Mouse (Mus musculus) adrenal gland, postnatal 10 days (tissue): Measurements from ENCODE around the gene Dlx2. TPM values are rescaled to one million over a fixed set of nuclear protein-coding genes. Genes with fewer than 3 reads are reported as not detected.

ENCODE experiments used
- DNase-seq: peaks from one replicate; pipeline ENCODE4 v3.0.0; 2021; ENCODE audit warnings: mixed read lengths
- long read RNA-seq, 2 experiments: library from polyadenylated mRNA; stranded (forward); transcript quantifications; one replicate each; pipeline ENCODE4 v2.0.0; 2021
- total RNA-seq, 2 experiments: library from RNA; stranded (reverse); gene quantifications; 2 replicates each; pipeline ENCODE4 v1.2.3; 2021

Gene Dlx2
- under 1 TPM; 0.09 to 0.24 TPM for total RNA-seq
- long read RNA-seq, experiment 1, result 0 reads
- long read RNA-seq, experiment 2, partial matches to known transcripts, result 0 of 1 reads
- long read RNA-seq, experiment 2, other reads (novel, unspliced or antisense), result 0 of 1 reads

DNA sequence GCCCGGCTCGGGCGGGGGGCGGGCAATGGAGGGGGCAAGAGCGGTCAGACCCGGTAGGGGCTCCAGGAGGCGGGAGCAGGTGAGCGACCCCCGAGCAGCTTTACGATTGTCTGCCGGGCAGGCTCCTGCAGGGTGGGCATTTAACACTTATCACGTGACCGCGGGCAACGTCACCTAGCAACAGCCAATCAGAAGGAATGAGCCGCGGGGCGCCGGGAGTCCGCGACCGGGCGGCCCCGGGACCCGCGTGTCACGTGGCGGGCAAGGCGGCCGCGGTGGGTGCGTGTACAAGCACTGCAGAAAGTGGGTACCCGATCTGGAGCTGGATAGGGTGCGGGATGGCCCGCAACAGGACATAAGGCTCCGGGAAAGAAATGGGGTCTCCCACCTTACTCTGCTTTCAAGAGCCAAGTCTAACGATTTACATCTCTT lies at the start of gene Dlx2:
TSS of gene Dlx2 (minus strand) at position 115 of the 432 bp plus-strand sequence.
- DNase-seq, result no peak

DNA sequence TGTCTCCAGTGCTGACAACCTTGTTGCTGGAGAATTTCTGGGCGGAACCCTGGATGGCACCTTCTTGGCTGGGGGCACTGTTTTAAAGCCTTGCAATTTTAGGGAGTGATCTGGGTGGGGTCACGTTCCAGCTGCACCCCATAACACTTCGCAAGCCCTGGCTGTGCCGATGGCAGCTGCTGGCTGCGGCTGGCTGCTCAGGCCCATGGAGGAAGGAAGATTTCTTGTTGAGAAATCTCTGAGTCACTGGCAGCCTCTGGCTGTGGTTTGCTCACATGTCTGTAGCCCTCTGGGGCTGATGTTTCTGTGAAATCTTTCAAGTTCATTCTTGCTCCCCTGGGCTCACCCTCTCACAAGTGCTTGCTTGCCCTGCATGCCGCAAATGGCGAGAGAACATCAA lies 47.9 kb upstream of the Dlx2 start:
- DNase-seq, result peak; percentile 61

DNA sequence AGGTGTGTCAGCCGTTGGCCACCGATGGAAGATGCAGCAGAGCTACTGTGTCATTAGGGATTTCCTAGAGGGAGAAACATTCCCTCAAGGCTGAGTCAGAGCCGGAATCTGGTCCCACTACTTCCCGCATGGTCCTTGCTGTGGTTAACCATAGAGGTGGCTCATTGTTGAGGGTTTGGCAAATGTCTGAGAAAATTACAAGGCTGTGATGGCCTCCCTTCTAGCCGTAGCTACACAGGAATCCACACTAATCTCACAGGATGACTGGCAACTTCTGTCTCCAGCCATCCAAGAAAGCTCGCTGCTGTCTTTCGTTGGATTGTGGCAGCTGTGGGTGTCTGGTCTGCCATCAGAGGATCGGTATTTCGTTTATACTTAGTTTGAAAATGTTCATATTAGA lies 42.6 kb upstream of the Dlx2 start:
- DNase-seq, result no peak

DNA sequence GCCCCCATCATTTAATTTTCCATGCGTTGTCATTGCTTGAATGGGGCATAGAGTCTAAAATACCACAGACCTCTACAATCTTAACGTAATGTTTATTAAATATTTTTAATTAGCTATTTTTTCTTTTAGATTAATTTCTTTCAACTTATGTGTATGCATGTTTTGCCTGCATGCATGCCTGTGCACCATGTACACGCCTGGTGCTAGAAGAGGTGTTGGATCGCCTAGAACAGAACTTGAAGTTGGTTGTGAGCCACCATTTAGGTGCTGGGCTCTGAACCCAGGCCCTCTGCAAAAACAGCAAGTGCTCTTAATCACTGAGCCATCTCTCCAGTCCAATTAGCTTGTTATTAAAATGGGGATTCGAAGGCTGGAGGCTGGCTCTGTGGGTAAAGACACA lies 34.9 kb upstream of the Dlx2 start:
- no peak for DNase-seq

DNA sequence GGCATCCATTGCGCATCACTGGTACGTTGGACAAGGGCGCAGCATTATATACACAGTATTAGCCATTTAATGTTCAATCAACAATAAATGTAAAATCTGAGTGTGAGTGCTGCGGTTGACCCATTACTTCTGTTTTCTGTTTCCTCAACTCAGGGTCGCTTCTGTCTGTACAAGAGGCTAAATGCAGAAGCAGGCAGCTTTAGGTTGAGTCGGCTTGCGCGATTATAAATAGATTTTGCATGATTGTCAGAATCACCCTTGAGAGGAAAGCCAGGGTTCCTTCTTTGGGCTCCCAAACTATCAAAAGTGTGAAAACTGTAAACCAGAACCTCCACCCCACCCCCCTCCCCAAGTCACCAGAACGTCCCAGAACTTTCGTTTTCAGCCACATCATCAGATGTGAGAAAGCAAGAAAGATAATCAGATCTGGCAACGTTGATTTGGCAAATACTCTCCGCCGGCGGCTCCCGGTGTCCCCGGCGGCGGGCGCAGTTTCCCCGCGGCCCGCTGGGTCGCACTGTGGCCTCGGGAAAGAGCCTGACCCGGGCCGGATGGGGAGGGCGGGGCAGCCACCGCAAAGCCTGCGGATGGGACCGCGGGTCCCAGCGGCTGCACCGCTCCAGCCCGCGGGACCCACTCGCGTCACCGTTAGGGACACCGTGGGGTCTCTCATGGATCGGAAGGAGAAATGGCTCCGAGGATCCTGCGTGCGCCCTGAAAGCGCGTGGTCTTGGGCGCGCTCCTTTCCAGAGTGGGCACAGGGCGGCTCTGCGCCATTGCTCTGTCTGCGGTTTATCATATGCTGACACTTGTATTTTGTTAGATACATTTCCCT lies 34.3 kb upstream of the Dlx2 start:
- peak; percentile 86 for DNase-seq

DNA sequence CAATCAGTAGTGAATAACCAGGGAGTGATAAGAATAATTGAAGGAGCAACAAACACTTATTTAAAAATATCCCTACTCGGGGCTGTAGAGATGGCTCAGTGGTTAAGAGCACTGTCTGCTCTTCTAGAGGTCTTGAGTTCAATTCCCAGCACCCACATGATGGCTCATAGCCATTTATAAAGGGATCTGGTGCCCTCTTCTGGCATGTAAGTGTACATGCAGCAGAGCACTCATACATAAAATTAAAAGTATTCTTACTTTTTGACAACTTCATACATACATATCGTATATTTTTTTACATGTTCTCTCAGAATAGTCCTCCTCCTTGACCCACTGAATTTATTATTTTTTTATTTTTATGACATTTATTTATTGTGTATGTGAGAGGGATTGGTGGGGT lies 30.5 kb upstream of the Dlx2 start:
- no peak for DNase-seq

DNA sequence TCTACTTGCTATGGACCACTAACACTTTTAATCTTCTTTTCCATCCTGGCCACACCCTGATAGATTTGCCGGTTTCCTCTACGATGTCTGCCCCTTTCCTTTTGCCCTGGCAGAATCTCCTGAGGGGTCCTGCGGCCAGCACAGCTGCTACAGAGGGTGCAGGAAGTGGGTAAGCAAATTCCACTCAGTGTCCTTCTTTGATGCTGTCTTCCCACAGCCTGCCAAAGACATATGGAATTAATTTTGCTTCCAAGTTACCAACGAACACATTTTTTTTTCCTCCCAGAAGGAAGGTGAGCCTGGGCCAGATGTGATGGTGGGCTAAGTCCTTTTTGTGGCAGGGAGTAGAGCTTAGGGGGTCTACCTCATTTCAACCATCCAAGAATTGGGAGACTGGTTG lies 27.2 kb upstream of the Dlx2 start:
- no peak for DNase-seq

DNA sequence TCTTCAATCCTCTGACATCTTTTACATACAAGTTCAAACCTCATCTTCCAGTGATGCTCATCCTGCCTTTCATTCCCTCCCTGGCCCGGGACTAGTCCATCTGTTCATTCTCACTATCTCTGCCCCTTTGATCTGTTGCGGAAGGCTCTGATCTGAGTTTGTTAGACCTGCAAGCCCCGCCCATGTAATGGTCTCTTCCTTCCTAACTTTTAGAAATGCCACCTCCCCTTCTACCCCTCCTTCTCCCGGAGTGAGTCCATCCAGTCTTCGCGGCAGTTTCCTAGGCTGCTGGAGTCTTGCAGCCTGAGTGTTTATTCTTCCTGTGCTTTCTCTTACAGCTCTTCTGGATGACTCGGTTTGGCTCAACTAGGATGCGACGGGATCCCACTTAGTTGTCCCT lies 19.9 kb upstream of the Dlx2 start:
- no peak for DNase-seq

DNA sequence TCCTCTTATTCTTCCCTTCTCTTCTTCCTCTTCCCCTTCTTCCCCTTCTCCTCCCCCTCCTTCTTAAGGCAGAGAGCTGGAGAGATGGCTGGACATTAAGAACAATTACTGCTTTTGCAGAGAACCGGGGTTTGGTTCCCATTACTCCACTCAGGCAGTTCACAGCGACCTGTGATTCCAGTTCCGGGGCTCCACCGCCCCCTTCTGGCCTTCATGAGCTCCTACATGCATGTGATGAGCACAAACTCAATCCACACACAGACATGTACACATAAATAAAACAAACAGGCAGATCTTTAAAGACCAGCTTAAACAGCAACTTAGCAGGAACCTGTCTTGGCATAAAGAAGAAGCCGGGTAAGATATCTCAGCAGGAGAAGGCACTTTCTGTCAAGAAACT lies 9.5 kb upstream of the Dlx2 start:
- no peak for DNase-seq

DNA sequence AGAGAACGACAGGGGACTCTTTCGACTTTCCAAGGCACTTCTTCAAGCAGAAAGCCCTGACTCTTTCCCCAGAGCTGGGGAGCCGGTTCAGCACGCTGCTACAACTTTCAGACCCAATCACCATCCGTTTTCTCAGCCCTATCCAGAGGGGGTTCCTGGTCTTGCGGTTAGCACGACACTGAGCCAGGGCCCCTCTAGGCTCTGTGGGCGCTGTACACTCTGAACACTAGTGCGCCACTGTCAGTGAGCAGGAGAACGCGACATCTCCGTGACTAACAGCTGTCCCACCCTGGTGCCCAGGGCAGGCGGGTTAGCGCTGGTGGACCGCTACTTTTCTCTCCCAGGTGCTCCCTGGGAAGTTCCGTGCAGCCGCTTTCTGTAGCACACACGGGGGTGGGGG lies 5.2 kb upstream of the Dlx2 start:
- DNase-seq, result no peak

DNA sequence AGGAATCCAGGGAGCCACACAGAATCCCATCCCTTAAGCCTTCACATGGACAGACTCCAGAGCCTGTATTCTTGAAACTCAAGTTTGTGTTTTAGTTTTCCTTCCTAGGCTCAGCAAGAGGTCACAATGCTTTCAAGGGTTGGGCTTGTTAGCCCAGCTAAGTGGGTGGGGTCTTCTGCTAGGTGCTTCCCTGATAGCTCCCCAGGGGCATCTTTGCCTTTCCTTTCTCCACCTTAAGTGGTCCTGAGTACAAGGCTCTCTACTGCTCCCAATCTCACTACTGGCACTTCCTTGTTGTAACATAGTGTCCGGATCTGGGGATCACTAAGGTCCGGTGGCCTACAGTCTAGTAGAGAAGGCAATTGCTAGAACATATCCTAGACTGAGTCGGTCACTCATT lies 3.8 kb upstream of the Dlx2 start:
- no peak for DNase-seq

DNA sequence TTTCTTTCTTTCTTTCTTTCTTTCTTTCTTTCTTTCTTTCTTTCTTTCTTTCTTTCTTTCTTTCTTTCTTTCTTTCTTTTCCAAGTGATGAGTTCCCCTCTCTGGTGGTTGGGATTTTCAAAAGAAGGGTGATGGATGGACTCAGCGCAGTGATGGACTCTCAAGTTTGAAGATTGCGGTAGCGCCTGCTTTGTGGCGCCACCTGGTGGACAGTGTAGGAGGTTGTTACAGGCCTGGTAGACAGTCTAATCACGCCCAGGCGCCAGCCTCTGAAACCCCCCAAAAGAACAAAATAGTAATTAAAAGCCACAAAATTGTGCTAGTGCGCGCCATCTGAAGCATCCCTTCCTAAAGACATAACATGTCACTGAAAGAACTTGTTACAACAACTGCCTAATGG lies 1.3 kb upstream of the Dlx2 start:
- DNase-seq, result peak; percentile 85

DNA sequence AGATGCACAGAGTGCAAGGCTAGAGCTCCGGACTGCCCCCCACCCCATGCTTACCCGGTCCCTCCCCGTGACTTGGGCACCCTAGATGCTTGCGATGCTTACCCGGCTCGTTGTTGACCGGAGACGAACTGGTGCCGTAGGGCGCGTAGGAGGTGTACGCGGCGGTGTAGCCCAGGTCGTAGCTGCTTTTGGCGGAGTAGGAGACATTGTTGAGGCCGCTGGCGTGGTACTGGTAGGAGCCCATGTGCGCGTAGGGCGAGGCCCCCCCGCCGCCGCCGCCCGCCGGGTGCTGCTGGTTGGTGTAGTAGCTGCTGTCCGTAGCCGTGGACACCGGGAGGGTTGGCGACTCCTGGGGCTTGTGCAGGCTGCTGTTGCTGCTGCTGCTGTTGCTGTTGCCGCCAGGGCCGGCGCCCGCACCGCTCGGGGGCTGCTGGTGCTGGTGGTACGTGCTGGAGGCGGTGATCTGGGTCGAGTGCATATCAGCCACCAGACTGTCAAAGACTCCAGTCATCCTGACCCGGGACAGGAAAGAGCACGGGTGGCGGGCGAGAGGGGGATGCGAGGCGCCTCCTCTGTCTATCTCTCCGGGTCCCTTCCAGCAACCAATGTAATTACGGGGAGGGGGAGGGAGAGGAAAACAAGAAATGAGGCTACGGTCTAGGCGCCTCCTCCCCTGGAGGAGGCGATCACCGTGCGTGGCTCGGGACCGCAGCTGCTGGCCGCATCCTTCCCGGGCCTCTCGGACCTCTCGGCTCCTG lies 493 bp downstream of the Dlx2 start:
- no peak for DNase-seq

DNA sequence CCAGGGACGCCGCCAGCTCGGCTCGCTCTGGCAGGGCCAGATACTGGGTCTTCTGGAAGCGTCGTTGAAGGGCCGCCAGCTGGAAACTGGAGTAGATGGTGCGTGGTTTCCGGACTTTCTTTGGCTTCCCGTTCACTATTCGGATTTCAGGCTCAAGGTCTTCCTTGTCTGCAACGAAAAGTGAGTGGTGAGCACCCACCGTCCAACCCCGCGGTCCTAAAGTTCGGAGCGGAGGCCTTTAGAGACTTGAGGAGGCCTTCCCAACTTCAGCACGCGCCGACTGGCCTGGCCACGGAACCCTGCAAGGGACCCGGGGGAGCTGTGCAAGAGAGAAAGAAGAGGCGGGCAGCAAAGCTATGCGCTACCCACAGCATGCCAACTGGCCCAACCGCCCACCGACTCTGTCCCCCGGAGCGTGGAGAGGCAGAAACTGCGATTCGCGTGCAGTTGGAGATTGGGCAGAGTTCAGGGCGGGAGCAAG lies 1.1 kb downstream of the Dlx2 start:
- DNase-seq, result no peak

DNA sequence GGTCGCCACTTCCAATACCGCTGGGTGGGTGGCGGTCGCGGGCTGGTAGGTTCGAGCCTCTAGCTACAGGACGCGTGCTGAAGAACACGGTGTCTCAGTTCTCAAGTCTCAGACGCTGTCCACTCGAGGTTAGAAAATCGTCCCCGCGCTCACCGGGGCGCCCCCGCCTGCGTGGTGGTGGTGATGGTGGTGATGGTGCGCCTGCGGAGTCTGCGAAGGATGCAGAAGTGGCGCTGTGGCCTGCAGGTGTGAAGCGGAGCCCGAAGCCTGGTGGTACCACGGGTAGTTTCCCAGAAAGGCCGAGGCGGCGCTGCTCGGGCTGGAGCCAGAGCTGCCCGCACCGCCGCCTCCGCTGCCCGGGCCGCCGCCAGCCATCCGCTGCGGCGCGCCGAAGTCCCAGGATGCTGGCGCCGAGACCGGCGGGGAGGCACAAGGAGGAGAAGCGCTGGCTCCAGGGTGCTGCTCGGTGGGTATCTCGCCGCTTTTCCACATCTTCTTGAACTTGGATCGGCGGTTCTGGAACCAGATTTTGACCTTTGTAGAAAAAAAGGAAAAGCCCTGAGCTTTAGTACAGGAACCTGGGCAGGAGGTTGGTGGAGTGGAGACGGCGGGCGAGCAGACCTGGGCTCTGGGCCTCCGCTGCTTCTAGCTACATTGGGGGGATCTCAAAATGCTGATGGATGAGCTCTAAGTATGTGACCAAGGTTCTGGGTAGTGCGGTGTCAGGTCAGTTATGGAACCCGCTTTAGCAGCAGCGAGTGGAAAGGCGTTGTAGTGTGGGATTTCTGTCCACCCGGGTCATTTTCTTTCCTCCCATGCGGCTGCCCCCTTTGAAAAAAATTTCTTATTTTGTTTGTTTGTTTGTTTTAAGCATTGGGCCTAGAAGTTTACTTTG lies 1.9 kb downstream of the Dlx2 start:
- no peak for DNase-seq

DNA sequence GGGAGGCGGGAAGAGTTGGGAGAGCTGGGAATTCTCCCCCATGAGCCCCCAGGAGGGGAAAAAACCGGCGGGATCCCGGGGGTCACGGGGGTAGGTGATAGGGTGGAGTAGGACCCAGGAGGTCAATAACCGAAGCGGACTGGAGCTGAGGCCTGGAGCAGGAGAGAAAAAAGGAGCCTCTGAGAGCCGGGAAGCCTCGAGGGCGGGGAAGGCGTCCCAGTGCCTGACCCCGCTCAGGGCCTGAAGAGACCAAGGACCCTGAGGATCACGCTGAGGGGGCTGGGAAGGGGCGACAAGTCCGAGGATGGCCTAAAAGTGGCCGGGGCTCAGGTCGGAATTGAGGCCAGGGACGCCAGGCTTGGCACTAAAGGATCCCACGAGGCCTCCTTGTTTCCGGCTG lies 2.6 kb downstream of the Dlx2 start:
- DNase-seq, result no peak

DNA sequence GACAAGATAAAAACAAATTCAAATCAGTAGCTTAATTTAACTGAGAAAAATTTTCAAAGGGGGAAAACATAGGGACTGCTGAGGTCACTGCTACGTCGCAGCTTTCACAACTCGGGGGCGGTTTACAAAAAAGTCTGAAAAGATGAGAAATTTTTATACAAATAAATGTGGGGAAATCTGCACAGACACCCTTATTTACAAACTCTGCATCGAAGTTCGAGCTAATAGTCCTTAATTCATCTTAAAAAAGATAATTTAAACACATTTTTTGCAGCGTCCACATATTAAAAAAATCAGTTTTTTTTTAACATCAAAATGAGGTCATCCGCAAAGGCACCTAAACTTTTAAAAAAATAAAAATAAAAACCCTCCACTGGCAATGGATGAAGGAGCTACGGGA lies 3.0 kb downstream of the Dlx2 start:
- DNase-seq, result no peak

DNA sequence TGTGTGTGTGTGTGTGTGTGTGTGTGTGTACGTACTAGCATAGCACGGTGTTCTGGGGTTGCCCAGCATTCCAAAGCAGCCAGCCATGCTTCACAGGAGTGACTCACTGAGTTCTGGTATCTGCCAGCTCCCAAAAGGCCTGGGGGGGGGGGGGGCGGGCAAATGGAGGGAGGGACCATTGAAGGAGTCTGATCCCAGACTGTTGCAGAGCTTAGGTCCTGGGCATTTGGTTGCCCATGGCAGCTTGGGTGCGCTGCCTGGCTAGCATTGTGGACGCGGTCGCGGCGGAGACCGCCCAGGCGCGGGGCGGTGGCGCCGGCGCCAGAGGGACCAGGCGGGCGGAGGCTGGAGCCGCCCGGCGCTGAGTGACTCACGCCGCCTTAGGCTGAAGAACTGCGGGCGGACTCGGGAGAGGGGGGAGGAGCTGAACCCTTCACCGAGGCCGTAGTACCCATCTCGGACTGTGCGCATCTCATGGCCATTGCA lies 3.7 kb downstream of the Dlx2 start:
- DNase-seq, result peak; percentile 67

DNA sequence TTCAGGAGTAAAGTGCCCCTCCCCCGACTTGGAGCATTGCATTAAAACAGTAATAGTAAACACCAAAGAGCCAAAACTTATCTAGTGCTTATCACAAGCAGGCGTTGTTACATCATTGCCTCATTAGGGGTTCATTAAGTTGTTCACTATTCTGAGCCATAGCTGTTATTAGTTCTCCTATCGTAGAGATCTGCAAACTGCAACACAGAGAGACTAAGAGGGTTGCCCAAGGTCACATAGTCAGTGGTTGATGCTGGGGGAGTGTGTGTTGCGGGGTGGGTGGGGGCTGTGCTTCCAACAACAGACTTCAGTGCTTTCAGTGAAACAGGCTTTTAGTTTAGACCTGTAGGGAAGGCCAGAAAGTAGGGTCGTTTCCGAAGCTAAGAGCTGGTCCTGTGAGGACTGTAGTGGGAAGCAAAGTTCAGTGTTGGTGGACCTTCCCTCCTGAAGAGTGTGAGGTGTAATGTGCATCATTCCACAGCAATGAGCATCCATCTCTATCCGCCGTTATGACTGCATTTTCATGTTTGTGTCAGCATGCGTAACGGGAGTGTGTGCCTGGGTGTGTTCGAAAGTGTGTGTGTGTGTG lies 4.2 kb downstream of the Dlx2 start:
- no peak for DNase-seq

DNA sequence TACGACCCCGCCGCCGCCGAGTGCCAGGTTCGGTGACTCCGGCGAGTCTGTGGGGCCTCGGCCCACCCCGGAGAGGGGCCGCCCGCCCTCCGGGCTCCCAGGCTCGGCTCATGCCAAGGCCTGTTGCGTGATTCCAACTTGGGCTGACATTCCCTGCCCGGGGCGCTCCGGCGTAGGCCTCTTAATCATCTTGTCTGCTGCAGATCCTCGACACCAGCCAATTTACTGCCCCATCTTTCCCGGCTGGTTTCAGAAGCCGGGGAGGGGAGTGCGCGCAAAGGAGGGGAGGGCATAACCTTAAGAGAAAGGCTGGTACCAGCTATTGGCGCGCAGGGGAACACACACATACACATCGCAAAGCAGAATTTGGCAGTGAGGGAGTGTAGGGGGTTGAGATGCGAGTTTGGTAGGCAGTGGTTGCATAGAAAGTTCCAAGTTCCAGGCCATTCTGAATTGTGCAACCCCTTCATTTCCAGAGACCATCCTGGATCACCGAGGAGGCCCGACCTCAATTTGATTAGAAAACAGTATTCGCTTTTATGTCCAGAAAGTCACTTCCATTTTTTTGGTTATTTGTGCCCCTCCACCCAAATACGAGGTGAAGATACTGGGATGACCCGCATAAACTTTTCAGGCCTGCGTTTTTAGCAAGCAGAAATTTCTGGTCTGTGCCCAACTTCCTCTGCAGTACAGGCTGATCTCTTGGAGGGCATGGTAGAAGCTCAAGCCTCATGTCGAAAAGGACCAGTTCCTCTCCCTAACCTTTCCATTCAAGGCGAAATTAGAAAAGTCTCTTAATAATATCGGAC lies 4.9 kb downstream of the Dlx2 start:
- DNase-seq, result no peak
